Mouse (Mus musculus) inflammation-experienced regulatory T-cells, adult 6 months (primary cell): Measurements from ENCODE around the gene Cenpc1. TPM values are rescaled to one million over a fixed set of nuclear protein-coding genes. Genes with fewer than 3 reads are reported as not detected.

Source experiments
- ATAC-seq: one replicate; pipeline ENCODE4 v1.8.0; 2017
- polyA plus RNA-seq, 3 experiments: library from polyadenylated mRNA; unstranded; fragments of 100-300 nt; shearing (Covaris generic); gene quantifications; one replicate each; pipeline ENCODE4 v1.2.1; 2017

Cenpc1 gene
- 10 to 100 TPM; 23.8 to 37.6 (median 34.1) TPM for polyA plus RNA-seq

- peak; percentile 87 for ATAC-seq
Observed at GRCm38 (mm10) chr5:86065101-86065875, at the start of gene Cenpc1. Cenpc1 (minus strand) TSS chr5:86065583.

- no peak for ATAC-seq
Observed at GRCm38 (mm10) chr5:86113997-86114396, 48.6 kb upstream of the Cenpc1 start.

- ATAC-seq: no peak
Observed at GRCm38 (mm10) chr5:86113037-86113436, 47.7 kb upstream of the Cenpc1 start.

GRCm38 (mm10) chr5:86111074-86111473 lies 45.7 kb upstream of the Cenpc1 start:
- no peak for ATAC-seq

- no peak for ATAC-seq
Observed at GRCm38 (mm10) chr5:86106610-86107009, 41.2 kb upstream of the Cenpc1 start.

GRCm38 (mm10) chr5:86102176-86102575 lies 36.8 kb upstream of the Cenpc1 start:
- ATAC-seq: no peak

GRCm38 (mm10) chr5:86100621-86101020 lies 35.2 kb upstream of the Cenpc1 start:
- ATAC-seq: peak; percentile 22

GRCm38 (mm10) chr5:86098988-86099387 lies 33.6 kb upstream of the Cenpc1 start:
- no peak for ATAC-seq

GRCm38 (mm10) chr5:86094754-86095153 lies 29.4 kb upstream of the Cenpc1 start:
- ATAC-seq: no peak

GRCm38 (mm10) chr5:86086751-86087150 lies 21.4 kb upstream of the Cenpc1 start:
- ATAC-seq: peak; percentile 99

GRCm38 (mm10) chr5:86084979-86085378 lies 19.6 kb upstream of the Cenpc1 start:
- no peak for ATAC-seq

- no peak for ATAC-seq
Observed at GRCm38 (mm10) chr5:86083987-86084386, 18.6 kb upstream of the Cenpc1 start.

- ATAC-seq: peak; percentile 52
Observed at GRCm38 (mm10) chr5:86078720-86079334, 13.4 kb upstream of the Cenpc1 start.

GRCm38 (mm10) chr5:86072756-86073386 lies 7.5 kb upstream of the Cenpc1 start:
- ATAC-seq: no peak

GRCm38 (mm10) chr5:86071538-86071937 lies 6.2 kb upstream of the Cenpc1 start, which contains the start of gene Stap1:
Stap1 (plus strand) TSS chr5:86071746.
- ATAC-seq: peak; percentile 74

GRCm38 (mm10) chr5:86069121-86069520 lies 3.7 kb upstream of the Cenpc1 start:
- ATAC-seq: no peak

- ATAC-seq: no peak
Observed at GRCm38 (mm10) chr5:86068451-86068850, 3.1 kb upstream of the Cenpc1 start.

- peak; percentile 51 for ATAC-seq
Observed at GRCm38 (mm10) chr5:86066551-86066929, 1.2 kb upstream of the Cenpc1 start.

- ATAC-seq: peak; percentile 19
Observed at GRCm38 (mm10) chr5:86065876-86066550, 630 bp upstream of the Cenpc1 start.

GRCm38 (mm10) chr5:86063501-86063900 lies 1.9 kb downstream of the Cenpc1 start:
- ATAC-seq: no peak

GRCm38 (mm10) chr5:86029820-86030219 lies 35.6 kb downstream of the Cenpc1 start:
- no peak for ATAC-seq

- no peak for ATAC-seq
Observed at GRCm38 (mm10) chr5:85996545-85997510, 68.6 kb downstream of the Cenpc1 start.
